Mouse (Mus musculus) gastrocnemius, postnatal 25 days (tissue): Measurements from ENCODE around the gene Urad. TPM values are rescaled to one million over a fixed set of nuclear protein-coding genes. Genes with fewer than 3 reads are reported as not detected.

Source experiments
- DNase-seq: peaks from one replicate; pipeline ENCODE4 v3.0.0; 2022
- microRNA-seq, 2 experiments: library from miRNA; unstranded; fragments of <30 nt; microRNA quantifications; one replicate each; pipeline ENCODE4 v1.2.0; 2021; ENCODE audit warnings: borderline replicate concordance in 2 of 2
- total RNA-seq, 2 experiments: library from RNA; stranded (reverse); gene quantifications; 1 replicate in 1 of 2; 2 replicates in 1 of 2; pipeline ENCODE4 v1.2.3; 2021

The Urad gene
- total RNA-seq, 2 experiments from 2014 or later, result not detected

DNA sequence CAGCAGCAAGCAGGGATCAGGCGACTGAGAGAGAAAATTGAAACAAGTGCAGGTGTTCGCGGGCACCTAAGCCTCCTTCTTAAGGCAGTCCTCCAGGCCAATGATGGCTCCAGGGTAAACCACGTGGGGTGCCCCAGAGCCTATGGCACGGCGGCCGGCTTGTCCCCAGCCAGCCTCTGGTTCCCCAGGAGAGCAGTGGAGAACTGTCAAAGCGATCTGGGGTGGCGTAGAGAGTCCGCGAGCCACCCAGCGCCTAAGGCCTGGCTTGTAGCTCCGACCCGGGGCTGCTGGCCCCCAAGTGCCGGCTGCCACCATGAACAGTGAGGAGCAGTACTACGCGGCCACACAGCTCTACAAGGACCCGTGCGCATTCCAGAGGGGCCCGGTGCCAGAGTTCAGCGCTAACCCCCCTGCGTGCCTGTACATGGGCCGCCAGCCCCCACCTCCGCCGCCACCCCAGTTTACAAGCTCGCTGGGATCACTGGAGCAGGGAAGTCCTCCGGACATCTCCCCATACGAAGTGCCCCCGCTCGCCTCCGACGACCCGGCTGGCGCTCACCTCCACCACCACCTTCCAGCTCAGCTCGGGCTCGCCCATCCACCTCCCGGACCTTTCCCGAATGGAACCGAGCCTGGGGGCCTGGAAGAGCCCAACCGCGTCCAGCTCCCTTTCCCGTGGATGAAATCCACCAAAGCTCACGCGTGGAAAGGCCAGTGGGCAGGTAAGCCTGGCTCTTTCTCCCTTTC is 52.1 kb downstream of the Urad start, which contains the start of gene Pdx1:
TSS of gene Pdx1 (plus strand) at position 34 of the 747 bp plus-strand sequence.
- DNase-seq, result no peak

- no peak for DNase-seq
Observed at GRCm38 (mm10) chr5:147269371-147269770, 52.9 kb downstream of the Urad start.

DNA sequence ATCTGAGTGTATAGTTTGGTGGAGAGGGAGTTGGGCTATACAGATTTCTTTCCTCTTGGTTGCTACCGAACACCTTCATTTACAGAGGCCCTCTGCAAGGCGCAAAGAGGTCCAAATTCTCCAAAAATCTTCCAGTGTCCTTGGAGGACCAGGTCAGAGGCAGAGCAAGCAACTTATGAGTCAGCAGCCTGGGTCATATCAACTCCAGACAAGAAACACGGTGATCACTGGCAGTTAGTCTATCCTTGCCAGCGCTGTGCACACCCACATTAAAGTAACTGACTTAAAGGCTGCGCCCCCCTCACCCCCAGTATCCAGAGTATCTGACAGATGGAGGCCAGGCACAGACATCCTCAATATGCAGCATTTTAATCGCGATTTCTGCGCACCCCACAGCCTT is 53.5 kb downstream of the Urad start:
- DNase-seq, result no peak

DNA sequence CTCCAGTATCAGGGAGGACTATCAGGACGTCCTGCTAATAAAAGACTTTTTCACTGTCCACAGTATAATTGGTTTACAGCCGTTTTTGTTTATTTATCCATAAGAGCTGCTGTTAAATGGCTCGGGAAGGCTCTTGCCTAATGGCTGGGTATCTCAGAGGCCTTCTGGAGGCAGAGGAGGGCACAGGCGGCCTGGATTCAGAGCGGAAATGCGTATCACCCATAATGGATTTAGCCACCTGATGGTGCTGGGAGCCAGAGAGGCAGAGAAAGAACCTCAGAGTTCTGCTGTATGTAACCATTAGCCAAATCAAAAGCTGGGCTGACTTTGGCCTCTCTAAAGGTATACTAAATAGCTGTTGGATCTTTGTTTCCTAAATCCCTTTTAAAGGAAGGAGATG is 54.8 kb downstream of the Urad start:
- DNase-seq, result no peak

Small RNA genes within 50 kb of the gene (microRNA-seq; reads per million reads assigned to microRNA genes)
- 0 reads per million in 2 experiments for gene Mir7k

Other genes with a start within 250 kb of the Urad start
- gene Lnx2, start 245.9 kb downstream of the Urad start, total RNA-seq, result 1 to 10 TPM; 2.0 to 2.3 TPM
- gene Polr1d, start 245.4 kb downstream of the Urad start, total RNA-seq, result 10 to 100 TPM; 85.3 to 87.5 TPM
- gene Gsx1, start 133.7 kb downstream of the Urad start, total RNA-seq, result not detected
- not detected for gene Pdx1, start 52.5 kb downstream of the Urad start, total RNA-seq
- gene Cdx2, start 15.2 kb downstream of the Urad start, total RNA-seq, result not detected
- gene Flt3, start 78.0 kb upstream of the Urad start, total RNA-seq, result not detected
- gene Pan3, start 107.7 kb upstream of the Urad start, total RNA-seq, result 10 to 100 TPM; 17.4 to 26.1 TPM